Mouse (Mus musculus): ENCODE data around the gene Olfr615. TPM values are rescaled to one million over a fixed set of nuclear protein-coding genes. Genes with fewer than 3 reads are reported as not detected.
"Not testable (repeated sequence)": the region's sequence is repeated elsewhere in the genome, so short reads cannot be mapped to it uniquely, and the experiment has no call there.

Olfr615 gene
- polyA plus RNA-seq (2016; fragmentation: Nextera tagmentation; extraction: Ambion mirVana): not detected in 2 replicates

DNA sequence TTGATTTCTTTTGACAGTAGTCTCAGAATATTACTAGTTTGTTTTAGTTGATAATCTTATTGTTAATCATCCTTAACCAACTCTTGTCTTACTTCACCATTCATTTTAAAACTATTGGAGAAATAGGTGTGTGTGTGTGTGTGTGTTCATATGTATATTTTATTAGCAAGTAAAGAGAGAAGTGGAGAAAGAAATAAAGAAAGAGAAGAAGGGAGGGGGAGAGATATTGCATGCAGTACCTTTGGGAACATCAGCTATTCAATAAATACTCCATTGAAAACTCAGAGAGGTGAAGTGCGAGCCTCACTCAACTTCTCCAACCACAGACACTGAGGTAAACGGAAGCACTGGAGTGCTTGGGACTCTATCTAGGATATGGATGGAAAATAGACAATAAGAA, at the start of gene Olfr615:
TSS of gene Olfr615 (plus strand) at position 301 of the 400 bp plus-strand sequence.
- no peak within 1 kb of the TSS for H3K4me2 ChIP-seq
- no peak within 1 kb of the TSS for H3K27ac ChIP-seq
- ATAC-seq (ENCODE audit: insufficient number of reproducible peaks, insufficient read depth, low FRiP score, low TSS enrichment, low read depth): no peak
- WGBS: 85% methylated on average over 2 of the region's 2 CpGs
- no peaks in the 10 kb centered on the region for H3K4me1 ChIP-seq (replicated peaks)
- H3K27me3 ChIP-seq: no peaks in the 10 kb centered on the region
- H3K9ac ChIP-seq (replicated peaks): no peak within 1 kb of the TSS
- H3K36me3 ChIP-seq: no peaks in the 10 kb centered on the region
- no peaks in the 10 kb centered on the region for H3K9me3 ChIP-seq
- H3K4me3 ChIP-seq (replicated peaks): no peak within 1 kb of the TSS

DNA sequence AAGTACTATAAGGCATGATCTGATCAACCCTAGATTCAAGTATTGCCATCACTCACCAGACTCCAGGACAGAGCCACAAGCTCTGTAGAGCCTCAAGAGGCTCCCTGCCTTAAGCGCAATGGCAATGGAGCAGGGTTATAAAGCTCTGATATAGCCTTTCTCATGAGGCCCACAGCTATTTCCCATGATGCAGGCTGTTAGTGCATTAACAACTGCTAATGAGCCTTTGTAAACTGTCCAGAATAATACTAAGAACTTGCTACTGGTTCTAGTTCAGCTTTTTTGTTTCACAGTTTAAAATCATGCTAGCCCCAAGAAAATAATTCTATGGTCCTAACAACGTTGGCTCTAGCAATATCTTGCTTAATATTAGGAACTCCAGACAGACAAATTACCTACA, 43.9 kb upstream of the Olfr615 start, which contains the start of gene Olfr610:
TSS of gene Olfr610 (minus strand) at position 101 of the 400 bp plus-strand sequence.
- no peaks in the 10 kb centered on the region for H3K9me3 ChIP-seq
- no peak for ATAC-seq (ENCODE audit: insufficient number of reproducible peaks, insufficient read depth, low FRiP score, low TSS enrichment, low read depth)
- no peaks in the 10 kb centered on the region for H3K27me3 ChIP-seq
- no peaks in the 10 kb centered on the region for H3K36me3 ChIP-seq
- 81% methylated on average over 2 of the region's 2 CpGs for WGBS
- H3K27ac ChIP-seq: no peak within 1 kb of the TSS
- no peak within 1 kb of the TSS for H3K9ac ChIP-seq (replicated peaks)
- no peak within 1 kb of the TSS for H3K4me3 ChIP-seq (replicated peaks)
- no peak within 1 kb of the TSS for H3K4me2 ChIP-seq
- H3K4me1 ChIP-seq (replicated peaks): no peaks in the 10 kb centered on the region

DNA sequence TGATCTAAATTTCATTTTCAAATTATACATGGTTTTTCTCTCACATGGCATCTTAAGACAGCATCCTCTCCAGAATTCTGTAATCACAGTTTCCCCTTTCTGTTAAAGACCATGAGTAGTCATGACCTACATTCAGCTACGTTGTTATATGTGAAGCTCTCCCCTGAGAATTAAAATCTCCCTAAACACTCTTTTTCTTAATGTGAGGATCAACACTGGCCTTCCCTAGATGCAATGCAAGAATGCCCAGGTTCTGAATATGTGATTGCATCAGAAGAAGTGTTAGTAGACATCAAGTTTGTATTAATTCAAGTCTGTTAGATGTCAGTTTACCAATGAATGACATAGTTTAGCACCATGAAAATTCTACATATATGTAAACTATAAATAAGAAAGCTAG, 35.1 kb upstream of the Olfr615 start, which contains the start of gene Olfr611:
TSS of gene Olfr611 (minus strand) at position 101 of the 400 bp plus-strand sequence.
- H3K4me2 ChIP-seq; H3K27me3 ChIP-seq; H3K27ac ChIP-seq; H3K4me3 ChIP-seq (replicated peaks); H3K4me1 ChIP-seq (replicated peaks); H3K9ac ChIP-seq (replicated peaks); H3K9me3 ChIP-seq; ATAC-seq (ENCODE audit: insufficient number of reproducible peaks, insufficient read depth, low FRiP score, low TSS enrichment, low read depth); H3K36me3 ChIP-seq: not testable (repeated sequence)
- WGBS: 71% methylated on average over 1 of the region's 1 CpGs

DNA sequence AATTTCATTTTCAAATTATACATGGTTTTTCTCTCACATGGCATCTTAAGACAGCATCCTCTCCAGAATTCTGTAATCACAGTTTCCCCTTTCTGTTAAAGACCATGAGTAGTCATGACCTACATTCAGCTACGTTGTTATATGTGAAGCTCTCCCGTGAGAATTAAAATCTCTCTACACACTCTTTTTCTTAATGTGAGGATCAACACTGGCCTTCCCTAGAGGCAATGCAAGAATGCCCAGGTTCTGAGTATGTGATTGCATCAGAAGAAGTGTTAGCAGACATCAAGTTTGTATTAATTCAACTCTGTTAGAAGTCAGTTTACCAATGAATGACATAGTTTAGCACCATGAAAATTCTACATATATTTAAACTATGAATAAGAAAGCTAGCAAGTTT, 13.3 kb upstream of the Olfr615 start, which contains the start of gene Olfr612:
TSS of gene Olfr612 (minus strand) at position 101 of the 400 bp plus-strand sequence.
- WGBS: 81% methylated on average over 2 of the region's 2 CpGs

DNA sequence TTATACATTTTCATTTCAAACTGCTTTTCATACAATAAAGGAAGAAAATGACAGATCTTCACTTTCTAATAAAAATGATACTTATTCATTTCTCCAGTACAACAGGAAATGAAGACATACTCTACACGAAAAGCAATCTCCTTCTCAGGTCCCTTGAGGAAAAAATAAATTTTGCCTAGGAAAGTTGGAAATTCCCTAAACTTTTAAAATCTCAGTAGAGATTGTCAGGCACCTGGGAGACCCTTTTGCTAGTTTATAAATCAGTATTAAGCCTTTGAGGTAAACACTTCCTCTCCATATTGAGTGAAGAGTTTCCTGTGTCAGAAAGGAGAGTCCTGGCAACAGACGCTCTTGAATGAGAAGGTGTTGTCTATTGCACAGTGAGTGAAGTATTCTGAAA, 8.1 kb upstream of the Olfr615 start, which contains the start of gene Olfr613:
TSS of gene Olfr613 (plus strand) at position 301 of the 400 bp plus-strand sequence.
- no peaks in the 10 kb centered on the region for H3K27me3 ChIP-seq
- no peak for ATAC-seq (ENCODE audit: insufficient number of reproducible peaks, insufficient read depth, low FRiP score, low TSS enrichment, low read depth)
- no peak within 1 kb of the TSS for H3K4me3 ChIP-seq (replicated peaks)
- H3K36me3 ChIP-seq: no peaks in the 10 kb centered on the region
- no peak within 1 kb of the TSS for H3K4me2 ChIP-seq
- 0 out of 2 replicates have a peak, but pooled peaks cover 4% of the 10 kb centered on the region for H3K9me3 ChIP-seq
- no peak within 1 kb of the TSS for H3K9ac ChIP-seq (replicated peaks)
- 80% methylated on average over 2 of the region's 2 CpGs for WGBS
- H3K27ac ChIP-seq: no peak within 1 kb of the TSS
- H3K4me1 ChIP-seq (replicated peaks): no peaks in the 10 kb centered on the region

More for the DNA sequence above, 13.3 kb upstream of the Olfr615 start, which contains the start of gene Olfr612:
- not testable (repeated sequence) for ATAC-seq (ENCODE audit: insufficient number of reproducible peaks, insufficient read depth, low FRiP score, low TSS enrichment, low read depth); H3K4me1 ChIP-seq (replicated peaks); H3K9ac ChIP-seq (replicated peaks); H3K27me3 ChIP-seq; H3K27ac ChIP-seq; H3K9me3 ChIP-seq; H3K4me2 ChIP-seq; H3K36me3 ChIP-seq; H3K4me3 ChIP-seq (replicated peaks)

DNA sequence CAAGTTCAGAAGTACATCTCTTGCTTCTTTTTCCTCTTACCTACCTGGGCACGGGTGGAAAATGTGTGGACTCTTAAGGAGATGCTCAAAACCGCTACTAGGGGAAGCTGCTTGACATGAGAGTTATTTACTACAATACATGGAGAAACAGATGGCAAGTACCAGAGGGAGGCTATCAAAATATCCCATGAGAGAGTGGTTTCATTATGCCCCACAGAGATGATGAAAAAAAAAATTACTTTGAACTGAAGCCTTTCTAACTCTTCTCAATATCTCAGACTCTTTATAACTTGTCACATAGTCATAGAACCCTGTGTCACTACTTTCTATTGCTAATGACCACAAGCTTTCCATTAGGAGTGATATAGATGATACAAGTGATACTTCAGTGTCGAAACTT, 13.2 kb downstream of the Olfr615 start, which contains the start of gene Olfr616:
TSS of gene Olfr616 (minus strand) at position 101 of the 400 bp plus-strand sequence.
- 71% methylated on average over 3 of the region's 3 CpGs for WGBS
- no peak for ATAC-seq (ENCODE audit: insufficient number of reproducible peaks, insufficient read depth, low FRiP score, low TSS enrichment, low read depth)
- no peaks in the 10 kb centered on the region for H3K9me3 ChIP-seq
- no peaks in the 10 kb centered on the region for H3K27me3 ChIP-seq
- no peak within 1 kb of the TSS for H3K4me2 ChIP-seq
- no peaks in the 10 kb centered on the region for H3K36me3 ChIP-seq
- no peak within 1 kb of the TSS for H3K4me3 ChIP-seq (replicated peaks)
- no peak within 1 kb of the TSS for H3K9ac ChIP-seq (replicated peaks)
- no peaks in the 10 kb centered on the region for H3K4me1 ChIP-seq (replicated peaks)
- H3K27ac ChIP-seq: no peak within 1 kb of the TSS

DNA sequence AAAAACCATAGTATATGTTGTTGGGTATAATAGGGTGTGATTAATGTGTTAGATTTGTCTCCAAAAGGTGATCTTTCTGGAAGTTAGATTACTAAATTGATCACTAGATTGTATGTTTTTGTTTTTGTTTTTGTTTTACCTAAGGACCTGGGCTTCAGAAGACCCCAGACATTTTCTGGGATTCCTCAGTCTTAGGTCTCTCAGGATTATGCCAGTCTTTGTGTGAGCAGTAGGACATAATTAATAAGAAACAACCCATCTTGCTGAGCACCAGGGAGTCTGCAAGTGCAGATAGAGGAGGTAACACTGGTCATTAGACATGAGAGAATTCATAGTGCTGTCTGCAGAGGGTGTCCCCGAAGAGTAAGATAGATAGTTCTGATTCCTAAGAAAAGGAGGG, 16.9 kb downstream of the Olfr615 start, which contains the start of gene Olfr617:
TSS of gene Olfr617 (plus strand) at position 301 of the 400 bp plus-strand sequence.
- no peak within 1 kb of the TSS for H3K4me3 ChIP-seq (replicated peaks)
- H3K4me2 ChIP-seq: no peak within 1 kb of the TSS
- 83% methylated on average over 1 of the region's 1 CpGs for WGBS
- no peaks in the 10 kb centered on the region for H3K36me3 ChIP-seq
- H3K27ac ChIP-seq: no peak within 1 kb of the TSS
- no peak within 1 kb of the TSS for H3K9ac ChIP-seq (replicated peaks)
- ATAC-seq (ENCODE audit: insufficient number of reproducible peaks, insufficient read depth, low FRiP score, low TSS enrichment, low read depth): no peak
- H3K4me1 ChIP-seq (replicated peaks): no peaks in the 10 kb centered on the region
- no peaks in the 10 kb centered on the region for H3K9me3 ChIP-seq
- no peaks in the 10 kb centered on the region for H3K27me3 ChIP-seq

DNA sequence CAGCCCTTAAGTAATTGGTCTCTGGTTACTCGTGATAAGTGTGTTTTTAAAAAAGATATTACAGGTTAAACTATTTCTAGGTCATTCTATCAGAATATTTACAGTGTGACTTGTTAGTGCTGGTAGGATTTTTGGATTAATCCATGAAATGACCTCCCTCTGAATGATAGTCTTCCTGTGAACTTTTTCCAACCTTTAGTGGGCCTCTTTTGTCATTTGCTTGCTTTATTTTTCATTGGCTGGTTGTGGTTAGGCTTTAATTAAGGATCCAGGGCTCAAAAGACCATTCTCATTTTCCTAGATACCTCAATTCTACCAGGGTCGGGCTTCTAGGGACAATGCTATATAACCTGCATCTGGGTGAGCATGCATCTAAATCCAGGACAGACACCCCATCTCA, 33.9 kb downstream of the Olfr615 start, which contains the start of gene Olfr618:
TSS of gene Olfr618 (plus strand) at position 301 of the 400 bp plus-strand sequence.
- ATAC-seq (ENCODE audit: insufficient number of reproducible peaks, insufficient read depth, low FRiP score, low TSS enrichment, low read depth): no peak
- WGBS: 66% methylated on average over 2 of the region's 2 CpGs
- Histone ChIP-seq H3K36me3 (no peaks in the 10 kb centered on the region), H3K4me2 (no peak within 1 kb of the TSS), H3K27me3 (no peaks in the 10 kb centered on the region), H3K4me3 (replicated peaks) (no peak within 1 kb of the TSS), H3K4me1 (replicated peaks) (no peaks in the 10 kb centered on the region), H3K9me3 (no peaks in the 10 kb centered on the region), H3K9ac (replicated peaks) (no peak within 1 kb of the TSS), H3K27ac (no peak within 1 kb of the TSS)

DNA sequence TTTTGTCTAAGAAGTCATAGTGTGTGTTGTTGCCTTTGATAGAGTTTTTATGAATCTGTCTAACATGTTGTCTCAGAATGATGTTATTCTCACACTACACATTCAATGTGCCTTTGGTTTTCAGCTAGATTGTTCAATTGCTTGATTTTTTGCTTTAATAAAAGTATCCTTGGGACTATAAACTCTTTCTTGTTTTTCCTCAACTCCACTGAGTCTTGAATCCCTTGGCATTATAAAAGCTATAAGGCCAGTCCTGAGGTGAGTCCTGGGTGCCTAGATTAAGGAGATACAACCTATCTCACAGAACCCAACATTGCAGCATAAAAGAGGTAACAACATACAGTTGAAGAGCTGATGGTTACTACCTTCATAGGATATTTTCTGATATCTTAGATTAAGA, 44.4 kb downstream of the Olfr615 start, which contains the start of gene Olfr619:
TSS of gene Olfr619 (plus strand) at position 301 of the 400 bp plus-strand sequence.
- Histone ChIP-seq H3K4me3 (replicated peaks) (no peak within 1 kb of the TSS), H3K36me3 (no peaks in the 10 kb centered on the region), H3K4me2 (no peak within 1 kb of the TSS), H3K9ac (replicated peaks) (no peak within 1 kb of the TSS), H3K27me3 (no peaks in the 10 kb centered on the region), H3K4me1 (replicated peaks) (no peaks in the 10 kb centered on the region), H3K27ac (no peak within 1 kb of the TSS), H3K9me3 (no peaks in the 10 kb centered on the region)
- ATAC-seq (ENCODE audit: insufficient number of reproducible peaks, insufficient read depth, low FRiP score, low TSS enrichment, low read depth): no peak

DNA sequence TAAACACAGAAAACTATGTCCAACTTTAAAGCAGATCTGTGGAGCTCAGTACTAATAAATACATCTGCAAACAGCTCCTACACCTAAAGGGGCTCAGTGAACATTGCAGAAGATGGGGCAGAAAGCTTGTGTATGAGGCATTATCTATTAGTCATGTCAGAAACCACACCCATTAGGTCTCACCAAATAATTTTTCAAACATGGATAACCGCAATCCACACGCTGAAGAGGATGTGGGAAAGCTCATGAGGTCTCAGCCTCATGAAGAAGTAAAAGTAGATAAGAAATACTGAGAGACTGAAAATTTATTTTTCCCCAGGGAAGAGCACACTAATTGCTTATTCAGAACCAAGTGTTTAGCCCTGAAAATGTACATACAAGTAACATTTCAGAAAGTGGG, 51.5 kb downstream of the Olfr615 start:
- Histone ChIP-seq H3K9ac (replicated peaks) (no peak overlapping the region), H3K36me3 (no peaks in the 10 kb centered on the region), H3K4me1 (replicated peaks) (no peaks in the 10 kb centered on the region), H3K4me2 (no peak overlapping the region), H3K9me3 (no peaks in the 10 kb centered on the region), H3K27me3 (no peaks in the 10 kb centered on the region), H3K4me3 (replicated peaks) (no peak overlapping the region), H3K27ac (no peak overlapping the region)
- ATAC-seq (ENCODE audit: insufficient number of reproducible peaks, insufficient read depth, low FRiP score, low TSS enrichment, low read depth): no peak
- 86% methylated on average over 2 of the region's 2 CpGs for WGBS

DNA sequence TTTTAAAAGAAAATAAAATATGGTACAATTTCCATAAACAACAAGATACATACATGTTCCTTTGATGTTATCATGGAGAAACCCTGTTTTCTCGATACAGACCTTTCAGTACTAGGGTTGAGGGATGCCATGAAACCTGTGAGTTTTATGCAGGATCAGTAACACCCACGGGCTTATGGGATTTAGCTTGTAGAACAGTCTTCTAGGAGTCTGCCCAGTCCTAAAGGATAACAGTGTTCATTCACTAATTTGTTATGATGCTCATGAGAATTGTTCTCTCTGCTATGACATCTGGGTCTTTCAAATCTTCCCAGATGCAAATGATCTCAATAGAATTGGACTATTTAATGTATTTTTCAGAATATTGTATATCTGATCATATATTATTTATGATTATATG, 56.6 kb downstream of the Olfr615 start, which contains the start of gene Olfr620:
TSS of gene Olfr620 (minus strand) at position 101 of the 400 bp plus-strand sequence.
- Histone ChIP-seq H3K4me2 (no peak within 1 kb of the TSS), H3K36me3 (no peaks in the 10 kb centered on the region), H3K27ac (no peak within 1 kb of the TSS), H3K9me3 (no peaks in the 10 kb centered on the region), H3K9ac (replicated peaks) (no peak within 1 kb of the TSS), H3K27me3 (no peaks in the 10 kb centered on the region), H3K4me3 (replicated peaks) (no peak within 1 kb of the TSS), H3K4me1 (replicated peaks) (no peaks in the 10 kb centered on the region)
- no peak for ATAC-seq (ENCODE audit: insufficient number of reproducible peaks, insufficient read depth, low FRiP score, low TSS enrichment, low read depth)
- 74% methylated on average over 2 of the region's 2 CpGs for WGBS
